ENCODE assay signal across 12 mouse cellular contexts in the genomic region with DNA sequence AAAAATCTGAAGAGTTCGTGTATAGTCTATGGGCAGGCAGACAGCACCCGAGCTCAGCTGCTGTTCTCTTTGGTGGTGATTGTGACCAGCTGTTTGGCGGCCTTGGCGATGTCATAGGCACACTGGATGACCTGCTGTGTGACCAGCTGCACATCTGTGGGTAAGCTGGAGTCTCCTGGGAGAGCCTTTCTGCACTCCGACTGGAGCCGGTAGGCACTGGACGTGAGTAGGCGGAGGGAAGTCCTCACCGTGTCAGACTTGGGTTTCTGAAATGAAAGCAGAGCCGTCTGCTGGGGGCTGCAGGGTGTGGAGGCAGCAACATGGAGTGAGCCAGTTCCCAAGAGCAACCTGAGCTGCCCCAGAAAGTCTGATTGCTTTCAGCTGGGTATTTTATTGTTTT. TPM values are rescaled to one million over a fixed set of nuclear protein-coding genes. Genes with fewer than 3 reads are reported as not detected.
DNase-seq lines count a peak whose midpoint lies in the region; ATAC-seq and TF ChIP-seq lines count a peak whose summit lies in the region.
"Had no signal": no experiment of that assay in that cellular context is flagged by ENCODE, and none has a peak within 500 bp of the region (broad histone marks: within the 10 kb centered on the region; RNA-seq: fewer than 3 reads in every experiment).

No protein-coding gene starts in this region.

- H3K4me1 ChIP-seq in midbrain, embryonic 10.5 days: no peaks in the 10 kb centered on the region
- H3K4me1 ChIP-seq in midbrain, embryonic 14.5 days (ENCODE audit: control insufficient read depth, insufficient read depth, low read length): no peaks in the 10 kb centered on the region
- H3K4me1 ChIP-seq in limb, embryonic 10.5 days: peaks cover 17% of the 10 kb centered on the region
- no peaks in the 10 kb centered on the region for H3K4me1 ChIP-seq in stomach, postnatal 0 days (replicated peaks; ENCODE audit: control insufficient read depth, insufficient read depth)

- no peak overlapping the region for H3K9ac ChIP-seq in midbrain, embryonic 14.5 days (replicated peaks; ENCODE audit: low read length)
- H3K9ac ChIP-seq in stomach, postnatal 0 days (ENCODE audit: low read length): no peak overlapping the region

- no peak overlapping the region for H3K27ac ChIP-seq in midbrain, embryonic 10.5 days (replicated peaks)
- H3K27ac ChIP-seq in midbrain, embryonic 14.5 days (replicated peaks; ENCODE audit: low read depth, low read length): no peak overlapping the region
- no peak overlapping the region for H3K27ac ChIP-seq in limb, embryonic 10.5 days
- no peak overlapping the region for H3K27ac ChIP-seq in stomach, postnatal 0 days (replicated peaks)

- no peak for TF ChIP-seq CTCF in stomach, postnatal 0 days (IDR thresholded peaks at IDR 0.05; ENCODE audit: low read depth)

- peaks cover 83% of the 10 kb centered on the region for H3K36me3 ChIP-seq in midbrain, embryonic 10.5 days
- H3K36me3 ChIP-seq in midbrain, embryonic 14.5 days (ENCODE audit: control insufficient read depth, insufficient read depth, low read length): peaks cover 74% of the 10 kb centered on the region
- peaks cover 85% of the 10 kb centered on the region for H3K36me3 ChIP-seq in limb, embryonic 10.5 days
- peaks cover 22% of the 10 kb centered on the region for H3K36me3 ChIP-seq in stomach, postnatal 0 days (ENCODE audit: control insufficient read depth, insufficient read depth, low read length)

- 76% methylated on average over 10 of the region's 10 CpGs for WGBS in midbrain, embryonic 10.5 days
- WGBS in midbrain, embryonic 14.5 days: 78% methylated on average over 10 of the region's 10 CpGs
- WGBS in limb, embryonic 10.5 days: 67% methylated on average over 10 of the region's 10 CpGs
- WGBS in stomach, postnatal 0 days: 71% methylated on average over 10 of the region's 10 CpGs

- no peaks in the 10 kb centered on the region for H3K9me3 ChIP-seq in midbrain, embryonic 10.5 days (replicated peaks)
- no peaks in the 10 kb centered on the region for H3K9me3 ChIP-seq in midbrain, embryonic 14.5 days (ENCODE audit: control insufficient read depth, low read length)
- H3K9me3 ChIP-seq in limb, embryonic 10.5 days (replicated peaks): no peaks in the 10 kb centered on the region
- no peaks in the 10 kb centered on the region for H3K9me3 ChIP-seq in stomach, postnatal 0 days (ENCODE audit: control insufficient read depth, low read length)

- no peak for TF ChIP-seq EP300 in stomach, postnatal 0 days (optimal IDR thresholded peaks at IDR 0.05)

- H3K4me3 ChIP-seq in midbrain, embryonic 10.5 days: no peak overlapping the region
- no peak overlapping the region for H3K4me3 ChIP-seq in midbrain, embryonic 14.5 days (replicated peaks; ENCODE audit: low read depth, low read length)
- H3K4me3 ChIP-seq in limb, embryonic 10.5 days: no peak overlapping the region
- no peak overlapping the region for H3K4me3 ChIP-seq in stomach, postnatal 0 days (ENCODE audit: low read depth, low read length)

- H3K27me3 ChIP-seq in midbrain, embryonic 10.5 days (ENCODE audit: low read depth, poor library complexity, severe bottlenecking): no peaks in the 10 kb centered on the region
- H3K27me3 ChIP-seq in midbrain, embryonic 14.5 days (ENCODE audit: control insufficient read depth, insufficient read depth, low read length): no peaks in the 10 kb centered on the region
- H3K27me3 ChIP-seq in limb, embryonic 10.5 days (ENCODE audit: low read depth, poor library complexity, severe bottlenecking): no peaks in the 10 kb centered on the region
- no peaks in the 10 kb centered on the region for H3K27me3 ChIP-seq in stomach, postnatal 0 days (ENCODE audit: control insufficient read depth, insufficient read depth, low read length)

- H3K4me2 ChIP-seq in midbrain, embryonic 14.5 days (ENCODE audit: low read length): no peak overlapping the region
- no peak overlapping the region for H3K4me2 ChIP-seq in stomach, postnatal 0 days (replicated peaks; ENCODE audit: low read depth)

- no peak for ATAC-seq in midbrain, embryonic 14.5 days (ENCODE audit: low FRiP score, low TSS enrichment)
- ATAC-seq in stomach, postnatal 0 days (ENCODE audit: low FRiP score, low TSS enrichment): no peak
- no peak for ATAC-seq in erythroblast, adult 5-6 weeks (replicated peaks; ENCODE audit: low FRiP score, poor library complexity, severe bottlenecking)
- ATAC-seq: intestine, postnatal 0 days had no signal

- DNase-seq in heart, adult 18-20 months: peak; percentile 33 to 43
- no peak for DNase-seq in heart, adult 8-10 months (ENCODE audit: low spot score)
- peak; percentile 20 for DNase-seq in midbrain, embryonic 10.5 days (ENCODE audit: low spot score)
- DNase-seq in midbrain, embryonic 14.5 days: no peak
- DNase-seq in limb, embryonic 10.5 days (ENCODE audit: low spot score): peak; percentile 49
- DNase-seq in stomach, postnatal 0 days (ENCODE audit: low spot score): no peak
- DNase-seq in urinary bladder, postnatal 36 days (ENCODE audit: low spot score in 2 of 2): no peak
- DNase-seq: layer of hippocampus, adult 9-11 months; left cerebral cortex, postnatal 4 days; right cerebral cortex, postnatal 4 days had no signal

RNA-seq across cellular contexts. Expression of gene Tchp, which starts 22.6 kb away (rescaled TPM):
- 1 to 10 TPM; 4.1 to 4.6 TPM for total RNA-seq in heart, adult 18-20 months (2021)
- total RNA-seq in heart, adult 8-10 months (2022): 1 to 10 TPM; 4.2 to 5.0 (median 4.9) TPM
- polyA plus RNA-seq in midbrain, embryonic 10.5 days (2016; fragmentation: Nextera tagmentation; extraction: Ambion mirVana): 19.4 and 22.0 TPM in 2 replicates
- polyA plus RNA-seq in midbrain, embryonic 14.5 days (2014; fragmentation: Nextera tagmentation; extraction: Ambion mirVana): 14.0 and 14.4 TPM in 2 replicates
- polyA plus RNA-seq in limb, embryonic 10.5 days (2016; fragmentation: Nextera tagmentation; extraction: Ambion mirVana): 18.8 and 22.0 TPM in 2 replicates
- 4.6 and 5.8 TPM in 2 replicates for polyA plus RNA-seq in stomach, postnatal 0 days (2015; fragmentation: Nextera tagmentation; extraction: Ambion mirVana)
- total RNA-seq in erythroblast, adult 5-6 weeks (2015; ENCODE audit: low replicate concordance): 1.2 and 4.4 TPM in 2 replicates
- total RNA-seq in erythroblast, adult 5-6 weeks (2017; ENCODE audit: low replicate concordance): 2.0 and 4.5 TPM in 2 replicates

RNA-seq across cellular contexts. Expression of gene Gltp, which starts 39.3 kb away (rescaled TPM):
- 10 to 100 TPM; 16.9 to 20.0 TPM for total RNA-seq in heart, adult 18-20 months (2021)
- total RNA-seq in heart, adult 8-10 months (2022): 10 to 100 TPM; 18.4 to 19.2 (median 18.5) TPM
- polyA plus RNA-seq in midbrain, embryonic 10.5 days (2016; fragmentation: Nextera tagmentation; extraction: Ambion mirVana): 81.8 and 83.0 TPM in 2 replicates
- polyA plus RNA-seq in midbrain, embryonic 14.5 days (2014; fragmentation: Nextera tagmentation; extraction: Ambion mirVana): 27.6 and 30.4 TPM in 2 replicates
- 65.4 and 78.6 TPM in 2 replicates for polyA plus RNA-seq in limb, embryonic 10.5 days (2016; fragmentation: Nextera tagmentation; extraction: Ambion mirVana)
- 482 and 496 TPM in 2 replicates for polyA plus RNA-seq in stomach, postnatal 0 days (2015; fragmentation: Nextera tagmentation; extraction: Ambion mirVana)
- total RNA-seq in erythroblast, adult 5-6 weeks (2015; ENCODE audit: low replicate concordance): 54.8 and 68.4 TPM in 2 replicates
- 13.0 and 31.2 TPM in 2 replicates for total RNA-seq in erythroblast, adult 5-6 weeks (2017; ENCODE audit: low replicate concordance)

RNA-seq across cellular contexts. Expression of gene Ankrd13a, which starts 44.3 kb away (rescaled TPM):
- total RNA-seq in heart, adult 18-20 months (2021): 10 to 100 TPM; 30.6 to 35.8 TPM
- total RNA-seq in heart, adult 8-10 months (2022): 10 to 100 TPM; 28.0 to 34.3 (median 30.1) TPM
- polyA plus RNA-seq in midbrain, embryonic 10.5 days (2016; fragmentation: Nextera tagmentation; extraction: Ambion mirVana): 50.1 and 54.0 TPM in 2 replicates
- 40.9 and 48.5 TPM in 2 replicates for polyA plus RNA-seq in midbrain, embryonic 14.5 days (2014; fragmentation: Nextera tagmentation; extraction: Ambion mirVana)
- 43.1 and 44.0 TPM in 2 replicates for polyA plus RNA-seq in limb, embryonic 10.5 days (2016; fragmentation: Nextera tagmentation; extraction: Ambion mirVana)
- polyA plus RNA-seq in stomach, postnatal 0 days (2015; fragmentation: Nextera tagmentation; extraction: Ambion mirVana): 36.4 and 41.7 TPM in 2 replicates
- total RNA-seq in erythroblast, adult 5-6 weeks (2015; ENCODE audit: low replicate concordance): 81.3 and 90.3 TPM in 2 replicates
- total RNA-seq in erythroblast, adult 5-6 weeks (2017; ENCODE audit: low replicate concordance): 83.4 and 98.1 TPM in 2 replicates

RNA-seq across cellular contexts. Expression of gene Git2, which starts 45.2 kb away (rescaled TPM):
- 10 to 100 TPM; 20.7 to 26.7 TPM for total RNA-seq in heart, adult 18-20 months (2021)
- 10 to 100 TPM; 27.9 to 34.6 (median 30.5) TPM for total RNA-seq in heart, adult 8-10 months (2022)
- 34.4 and 38.1 TPM in 2 replicates for polyA plus RNA-seq in midbrain, embryonic 10.5 days (2016; fragmentation: Nextera tagmentation; extraction: Ambion mirVana)
- polyA plus RNA-seq in midbrain, embryonic 14.5 days (2014; fragmentation: Nextera tagmentation; extraction: Ambion mirVana): 36.3 and 39.5 TPM in 2 replicates
- polyA plus RNA-seq in limb, embryonic 10.5 days (2016; fragmentation: Nextera tagmentation; extraction: Ambion mirVana): 36.1 and 44.8 TPM in 2 replicates
- 14.2 and 16.1 TPM in 2 replicates for polyA plus RNA-seq in stomach, postnatal 0 days (2015; fragmentation: Nextera tagmentation; extraction: Ambion mirVana)
- 21.3 and 70.1 TPM in 2 replicates for total RNA-seq in erythroblast, adult 5-6 weeks (2015; ENCODE audit: low replicate concordance)
- 20.7 and 57.7 TPM in 2 replicates for total RNA-seq in erythroblast, adult 5-6 weeks (2017; ENCODE audit: low replicate concordance)

Comparison
In these comparisons a context has a peak if more than half of its experiments do, and no peak if none do; other contexts are left out.
1. DNase-seq: peak in heart, adult 18-20 months (2 of 2), midbrain, embryonic 10.5 days (single experiment) and limb, embryonic 10.5 days (single experiment); none in heart, adult 8-10 months (single experiment), midbrain, embryonic 14.5 days (single experiment), stomach, postnatal 0 days (single experiment) and urinary bladder, postnatal 36 days (0 of 2).